Mouse (Mus musculus) cortical plate, adult 2 months (tissue): ENCODE measurements around the gene BC004004. TPM values are rescaled to one million over a fixed set of nuclear protein-coding genes. Genes with fewer than 3 reads are reported as not detected.

Source experiments
- H3K27ac ChIP-seq: fragments of 200-500 bp; 2 replicates; pipeline ENCODE4 v1.5.1; 2012; ENCODE audit warnings: low read length, control low read depth, inconsistent platforms; ENCODE audit not compliant: insufficient read depth
- H3K4me1 ChIP-seq: fragments of 200-500 bp; 2 replicates; pipeline ENCODE4 v1.6.1; 2011; ENCODE audit warnings: low read length; ENCODE audit not compliant: control insufficient read depth, insufficient read depth
- H3K4me3 ChIP-seq: fragments of 200-500 bp; 2 replicates; pipeline ENCODE4 v1.5.1; 2011; ENCODE audit warnings: mild to moderate bottlenecking, low read length, control low read depth; ENCODE audit not compliant: insufficient read depth
- CTCF ChIP-seq: fragments of 200-500 bp; IDR thresholded peaks from 2 replicates; pipeline ENCODE4 v1.5.1; 2011; ENCODE audit warnings: mild to moderate bottlenecking, control low read depth, low read length; ENCODE audit not compliant: insufficient read depth; ENCODE audit errors: extremely low read depth
- POLR2A ChIP-seq: fragments of 200-500 bp; IDR thresholded peaks from 2 replicates; pipeline ENCODE4 v1.6.1; 2011; ENCODE audit warnings: mild to moderate bottlenecking, low read length, control low read depth; ENCODE audit not compliant: insufficient read depth; ENCODE audit errors: extremely low read depth
- polyA plus RNA-seq: library from polyadenylated mRNA; depleted of rRNA; stranded (reverse); fragments of >200 nt; gene quantifications from 2 replicates; pipeline ENCODE4 v1.2.3, GENCODE M21; 2012

The BC004004 gene
- polyA plus RNA-seq, 1 experiment, result 92.1 TPM

DNA sequence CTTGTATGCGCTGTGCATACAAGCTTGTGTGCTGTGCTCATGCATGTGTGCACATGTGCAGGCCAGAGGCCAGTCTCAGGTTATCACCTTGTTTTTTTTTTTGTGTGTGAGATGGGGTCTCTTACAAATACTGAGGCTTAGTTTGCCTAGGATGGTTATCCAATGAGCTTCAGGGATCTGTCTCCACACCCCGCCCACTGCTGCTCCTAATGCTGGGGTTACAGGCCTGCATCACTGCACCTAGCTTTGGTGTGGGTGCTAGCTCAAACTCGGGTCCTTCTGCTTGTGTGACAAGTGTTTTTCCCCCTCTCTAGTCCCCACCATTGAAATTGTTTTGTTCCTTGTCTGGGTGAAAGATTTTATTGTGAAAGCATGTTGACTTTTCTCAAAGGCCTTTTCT lies 61.6 kb downstream of the BC004004 start:
- 0 out of 2 replicates have a peak, but pooled peaks cover 5% of the 10 kb centered on the region for H3K4me1 ChIP-seq
- no peak overlapping the region for H3K4me3 ChIP-seq
- H3K27ac ChIP-seq, result no peak overlapping the region
- TF ChIP-seq CTCF, result no peak
- no peak for TF ChIP-seq POLR2A

DNA sequence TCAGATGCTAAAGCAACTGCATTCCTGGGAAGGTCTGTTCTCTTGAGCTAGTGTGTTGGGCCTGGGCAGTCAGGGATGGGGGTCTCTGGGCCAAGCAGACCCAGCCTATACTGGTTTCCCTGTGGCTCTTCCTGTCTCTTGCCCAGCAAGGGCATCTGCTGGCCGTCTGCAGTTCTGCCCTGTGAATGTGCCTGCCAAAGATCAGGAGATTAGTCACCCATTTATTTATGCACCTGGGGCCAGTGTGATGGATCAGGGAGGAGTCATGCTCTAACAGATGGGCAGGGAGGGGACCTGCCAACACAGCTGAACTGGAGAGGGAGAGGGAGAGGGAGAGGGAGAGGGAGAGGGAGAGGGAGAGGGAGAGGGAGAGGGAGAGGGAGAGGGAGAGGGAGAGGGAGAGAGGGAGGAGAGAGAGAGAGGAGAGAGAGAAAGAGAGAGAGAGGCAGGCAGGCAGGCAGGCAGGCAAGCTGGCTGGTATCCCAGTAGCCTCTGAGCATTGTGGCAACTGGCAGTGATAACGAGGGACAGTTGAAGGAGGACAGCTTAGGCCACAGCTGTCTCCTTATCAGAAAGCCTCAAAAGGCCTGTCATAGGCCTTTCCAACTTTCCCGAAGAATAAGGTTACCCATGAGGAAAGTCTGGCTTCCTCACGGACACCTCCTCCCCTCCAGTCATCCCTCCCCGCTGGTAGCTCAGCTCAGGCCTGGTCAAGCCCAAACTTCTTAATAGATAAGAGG lies 62.3 kb downstream of the BC004004 start:
- Histone ChIP-seq H3K4me3 (no peak overlapping the region), H3K27ac (peak overlapping the region; percentile 38; the same call in 1 of the 2 replicates), H3K4me1 (0 out of 2 replicates have a peak, but pooled peaks cover 5% of the 10 kb centered on the region)
- TF ChIP-seq CTCF (no peak), POLR2A (no peak)

DNA sequence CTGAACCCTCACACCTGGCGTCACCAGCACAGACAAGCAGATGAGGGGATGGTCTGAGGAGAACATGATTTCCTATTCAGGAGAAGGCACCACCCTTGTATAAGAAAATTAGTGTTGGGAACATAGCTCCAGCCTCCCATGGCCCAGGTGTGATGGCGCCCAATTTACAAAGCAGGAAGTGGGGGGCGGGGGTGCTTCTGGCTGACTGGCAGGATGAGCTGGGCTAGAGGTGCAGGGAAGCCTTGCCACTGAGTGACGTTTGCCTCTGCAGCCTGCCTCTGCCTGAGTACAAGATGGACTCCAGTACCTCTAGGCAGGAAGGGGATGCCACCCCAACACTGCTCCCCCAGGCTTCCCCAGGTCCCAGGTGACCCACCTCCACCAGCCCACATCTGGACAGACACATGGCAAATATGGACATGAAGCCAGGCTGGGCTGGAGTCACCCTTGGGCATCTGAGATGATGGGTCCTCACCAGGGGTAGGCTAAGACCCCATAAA lies 63.6 kb downstream of the BC004004 start:
- Histone ChIP-seq H3K4me1 (0 out of 2 replicates have a peak, but pooled peaks cover 3% of the 10 kb centered on the region), H3K27ac (no peak overlapping the region), H3K4me3 (no peak overlapping the region)
- no peak for TF ChIP-seq POLR2A
- TF ChIP-seq CTCF, result no peak

DNA sequence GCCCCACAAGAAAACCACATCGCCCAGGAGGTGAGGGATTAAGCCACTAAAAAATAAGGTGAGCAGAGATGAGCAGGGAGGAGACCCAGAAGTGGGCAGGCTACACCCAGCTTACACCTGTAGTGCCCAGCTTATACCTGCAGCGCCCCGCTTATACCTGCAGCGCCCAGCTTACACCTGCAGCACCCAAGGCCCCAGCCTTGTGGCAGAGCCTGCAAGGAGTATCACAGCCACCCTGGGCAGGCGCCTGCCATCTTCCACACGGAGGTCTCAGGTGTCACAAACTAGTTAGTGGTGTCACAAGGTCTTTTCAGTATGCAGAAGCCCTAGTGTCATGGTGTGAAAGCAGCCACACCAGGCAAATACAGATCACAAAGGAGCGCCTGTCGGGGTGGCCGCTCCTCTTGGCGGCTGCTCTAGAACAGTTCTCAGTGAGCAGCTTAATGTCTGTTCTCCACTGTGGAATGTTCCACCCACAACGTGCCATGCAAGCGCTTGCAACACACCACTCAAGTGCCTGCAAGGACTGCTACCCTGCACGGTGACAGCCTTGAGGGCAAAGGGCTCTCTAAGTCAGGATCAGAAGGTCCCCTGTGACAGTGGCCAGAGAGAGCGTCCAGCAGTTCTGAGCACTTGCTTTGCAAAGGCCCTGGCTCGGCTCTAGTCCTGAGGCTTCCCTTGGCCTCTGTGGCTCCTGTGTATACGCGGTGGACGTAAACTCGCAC lies 67.8 kb downstream of the BC004004 start:
- Histone ChIP-seq H3K4me1 (peaks cover 4% of the 10 kb centered on the region; the same call in 1 of the 2 replicates), H3K27ac (no peak overlapping the region), H3K4me3 (no peak overlapping the region)
- no peak for TF ChIP-seq POLR2A
- no peak for TF ChIP-seq CTCF

DNA sequence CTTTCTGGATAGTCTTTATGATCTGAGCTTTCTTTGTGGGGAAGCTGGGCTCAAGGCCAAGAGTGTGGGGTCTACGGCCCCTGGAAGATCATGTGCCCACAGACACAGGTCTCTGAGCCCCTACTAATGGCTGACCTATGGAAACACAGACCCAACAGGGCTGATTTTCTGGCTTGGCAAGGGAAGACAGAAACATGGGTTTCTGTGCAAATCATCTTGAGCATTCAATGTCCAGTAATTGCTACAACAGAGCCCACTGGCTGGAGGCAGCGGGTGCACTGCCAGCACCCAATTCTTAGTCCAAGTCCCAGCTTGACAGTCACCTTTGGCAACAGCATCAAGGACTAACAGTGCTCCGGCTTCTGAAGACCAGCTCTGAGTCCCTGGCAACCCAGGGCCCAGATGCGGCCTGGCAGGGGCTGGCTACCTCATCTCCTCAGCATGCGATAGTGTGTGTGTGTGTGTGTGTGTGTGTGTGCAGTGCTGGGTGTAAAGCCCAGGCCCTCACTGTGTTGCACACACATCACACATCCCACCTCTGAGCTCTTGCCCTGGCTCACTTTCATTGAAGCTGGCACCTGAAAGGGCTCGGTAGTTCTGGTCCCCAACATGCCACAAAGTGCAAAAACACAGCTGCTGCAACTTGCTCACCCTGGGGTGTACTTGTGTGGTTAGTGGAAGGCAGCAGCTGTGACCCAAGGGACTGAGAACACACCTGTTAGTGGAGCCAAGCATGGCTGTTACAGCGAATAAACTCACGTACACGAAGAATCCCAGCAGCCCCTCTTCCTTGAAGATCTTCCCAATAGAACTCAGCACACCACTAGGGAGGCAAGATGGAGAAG lies 69.6 kb downstream of the BC004004 start:
- no peak overlapping the region for H3K4me3 ChIP-seq
- no peak for TF ChIP-seq CTCF
- TF ChIP-seq POLR2A, result no peak
- H3K4me1 ChIP-seq, result peaks cover 7% of the 10 kb centered on the region
- H3K27ac ChIP-seq, result peak overlapping the region; percentile 45; the same call in 1 of the 2 replicates

DNA sequence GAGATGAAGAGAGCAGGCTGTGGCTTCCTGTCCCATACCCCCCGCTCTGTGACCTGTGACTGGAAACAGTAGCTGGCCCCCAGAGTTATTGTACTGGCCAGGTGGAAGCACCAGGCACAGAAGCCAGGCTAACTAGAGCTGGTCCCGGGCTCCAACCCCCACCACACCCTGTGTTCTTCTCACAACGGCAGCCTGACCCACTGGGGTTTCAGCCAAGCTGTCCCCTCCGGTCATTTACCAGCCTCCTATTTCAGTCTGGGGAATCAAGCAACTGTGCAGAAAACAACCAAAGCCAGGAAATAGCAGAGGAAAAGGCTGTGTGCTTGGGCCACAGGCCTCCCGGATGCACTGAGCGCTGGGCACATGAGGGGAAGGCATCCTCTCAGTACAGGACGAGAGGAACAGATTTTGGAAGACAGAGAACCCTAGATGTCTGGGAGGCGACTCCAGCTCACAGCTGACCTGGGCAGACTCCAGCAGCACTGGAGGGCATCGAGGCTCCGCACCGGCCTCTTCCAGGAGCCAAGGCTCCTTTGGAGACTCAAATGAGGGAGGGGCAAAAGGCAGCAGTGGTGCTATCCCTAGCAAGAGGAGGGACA lies 70.7 kb downstream of the BC004004 start:
- TF ChIP-seq CTCF (no peak), POLR2A (no peak)
- no peak overlapping the region for H3K4me3 ChIP-seq
- no peak overlapping the region for H3K27ac ChIP-seq
- peaks cover 7% of the 10 kb centered on the region for H3K4me1 ChIP-seq

DNA sequence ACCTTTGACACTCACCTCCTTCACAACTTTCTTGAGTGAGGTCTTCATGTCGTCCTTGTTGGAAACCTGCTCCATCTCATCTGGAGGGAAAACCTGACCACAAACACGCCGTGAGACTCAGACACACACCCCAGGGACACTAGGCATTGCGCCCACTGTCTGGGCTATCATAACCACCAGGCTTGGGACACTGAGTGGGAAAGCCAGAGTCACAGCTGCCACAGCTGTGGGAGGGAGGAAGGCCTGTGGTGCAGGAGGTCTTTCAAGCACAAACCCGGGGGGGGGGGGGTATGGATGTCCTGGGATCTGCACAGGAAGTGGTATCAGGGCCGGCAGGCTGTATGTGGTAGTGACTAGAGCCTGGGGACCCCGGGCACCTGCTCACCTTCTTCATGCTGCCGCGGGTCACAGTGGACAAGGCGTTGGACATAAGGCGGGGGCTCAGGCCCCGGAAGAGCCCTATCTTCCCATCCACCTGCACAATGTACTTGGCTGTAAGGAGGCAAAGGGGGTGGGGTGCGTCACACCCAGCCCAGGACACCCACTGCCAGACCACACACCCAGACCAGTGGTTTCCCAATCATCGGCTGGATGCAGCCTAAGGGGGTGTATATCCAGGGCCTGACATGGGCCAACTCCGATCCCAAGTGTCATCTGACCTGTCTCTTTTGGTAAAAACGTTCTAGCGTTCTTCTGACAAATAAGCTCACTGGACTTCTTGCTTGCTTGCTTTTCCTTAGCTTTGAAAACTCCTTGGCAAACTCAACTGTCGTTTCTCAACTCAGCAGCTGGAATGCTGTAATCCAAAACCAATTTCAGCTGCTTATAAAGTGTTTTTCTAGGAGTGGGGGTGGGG lies 72.0 kb downstream of the BC004004 start:
- Histone ChIP-seq H3K4me1 (peaks cover 9% of the 10 kb centered on the region), H3K4me3 (no peak overlapping the region), H3K27ac (no peak overlapping the region)
- TF ChIP-seq CTCF, result no peak
- no peak for TF ChIP-seq POLR2A

DNA sequence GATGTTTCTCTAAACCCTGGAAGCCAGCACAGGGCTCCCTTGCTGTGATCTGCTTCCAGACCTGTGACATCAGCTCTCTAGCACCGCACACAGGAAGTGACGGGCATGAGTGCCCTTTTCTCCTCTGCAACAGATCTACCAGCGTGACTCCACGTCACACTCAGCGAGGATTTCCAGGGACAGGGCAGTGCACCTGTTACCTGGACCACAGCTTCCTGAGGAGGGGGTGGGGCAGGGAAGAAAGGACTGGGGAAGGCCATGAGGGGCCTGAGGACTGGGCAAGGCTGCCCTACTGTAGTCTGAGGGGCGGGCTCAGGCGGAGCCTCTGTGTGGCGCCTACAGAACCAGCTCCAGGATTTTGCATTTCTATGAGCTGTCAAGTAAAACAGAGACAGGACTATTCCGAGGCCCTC lies 73.0 kb downstream of the BC004004 start:
- H3K27ac ChIP-seq, result peak overlapping the region; percentile 9; the same call in 1 of the 2 replicates
- TF ChIP-seq CTCF, result peak; percentile 14; the same call in 1 of the 2 replicates
- no peak for TF ChIP-seq POLR2A
- no peak overlapping the region for H3K4me3 ChIP-seq
- peaks cover 9% of the 10 kb centered on the region for H3K4me1 ChIP-seq
